Comparison of ENCODE assay signal across 19 mouse cellular contexts in genomic region chr3:83283882-83284281, GRCm38 (mm10).
DNase-seq lines count a peak whose midpoint lies in the region; ATAC-seq and TF ChIP-seq lines count a peak whose summit lies in the region.
"Had no signal": no experiment of that assay in that cellular context is flagged by ENCODE, and none has a peak within 500 bp of the region (broad histone marks: within the 10 kb centered on the region; RNA-seq: fewer than 3 reads in every experiment).

No protein-coding gene starts in this region.

- ATAC-seq in lung, embryonic 16.5 days (ENCODE audit: low read depth) = peak; percentile 54; the same call in 1 of the 2 replicates
- peak; percentile 53 for ATAC-seq in lung, postnatal 0 days
- ATAC-seq: activated CD4-positive, CD25-positive, alpha-beta regulatory T cell, adult 4 months; CD4-positive, CD25-positive, alpha-beta regulatory T cell, adult 4 months; Patski had no signal

- no peaks in the 10 kb centered on the region for H3K27me3 ChIP-seq in lung, embryonic 16.5 days (ENCODE audit: control insufficient read depth, insufficient read depth, low read depth, low read length)
- no peaks in the 10 kb centered on the region for H3K27me3 ChIP-seq in lung, postnatal 0 days (replicated peaks; ENCODE audit: insufficient read depth, low read length)
- H3K27me3 ChIP-seq: CH12.LX had no signal

- 42% methylated on average over 1 of the region's 1 CpGs for WGBS in lung, embryonic 16.5 days
- WGBS in lung, postnatal 0 days = 38% methylated on average over 1 of the region's 1 CpGs

- no peak overlapping the region for H3K4me3 ChIP-seq in lung, embryonic 16.5 days (ENCODE audit: low read length)
- H3K4me3 ChIP-seq in lung, postnatal 0 days (ENCODE audit: low read depth, low read length) = no peak overlapping the region

- H3K9ac ChIP-seq in lung, embryonic 16.5 days (ENCODE audit: low read length) = no peak overlapping the region
- no peak overlapping the region for H3K9ac ChIP-seq in lung, postnatal 0 days (replicated peaks; ENCODE audit: low read depth)

- H3K9me3 ChIP-seq in lung, embryonic 16.5 days (ENCODE audit: control insufficient read depth, low read length) = no peaks in the 10 kb centered on the region
- H3K9me3 ChIP-seq in lung, postnatal 0 days (ENCODE audit: low read length) = no peaks in the 10 kb centered on the region
- H3K9me3 ChIP-seq: G1E had no signal

- H3K36me3 ChIP-seq in lung, embryonic 16.5 days (ENCODE audit: control insufficient read depth, insufficient read depth, low read length) = no peaks in the 10 kb centered on the region
- H3K36me3 ChIP-seq in lung, postnatal 0 days (ENCODE audit: insufficient read depth, low read length) = no peaks in the 10 kb centered on the region
- H3K36me3 ChIP-seq: G1E had no signal

- H3K4me2 ChIP-seq in lung, embryonic 16.5 days (ENCODE audit: low read depth, low read length) = no peak overlapping the region
- H3K4me2 ChIP-seq in lung, postnatal 0 days (replicated peaks; ENCODE audit: low read depth, low read length) = no peak overlapping the region

- no peaks in the 10 kb centered on the region for H3K4me1 ChIP-seq in lung, embryonic 16.5 days (replicated peaks; ENCODE audit: control insufficient read depth, insufficient read depth, low read length)
- H3K4me1 ChIP-seq in lung, postnatal 0 days (ENCODE audit: insufficient read depth, low read depth, low read length) = no peaks in the 10 kb centered on the region

- DNase-seq in lung, adult 18-20 months = no peak
- DNase-seq in lung, postnatal 0 days (ENCODE audit: low spot score) = peak; percentile 61
- DNase-seq in lung, postnatal 36 days = no peak
- DNase-seq: adrenal gland, adult 2 months; adrenal gland, adult 8-10 months; adrenal gland, postnatal 10 days; adrenal gland, postnatal 14 days; adrenal gland, postnatal 25 days; adrenal gland, postnatal 36 days; B cell, adult 2 months; cerebellum, adult 11 months; cerebellum, adult 11-12 months; cerebellum, adult 18-20 months had no signal

- no peak overlapping the region for H3K27ac ChIP-seq in lung, embryonic 16.5 days (ENCODE audit: low read length)
- H3K27ac ChIP-seq in lung, postnatal 0 days (ENCODE audit: low read length) = no peak overlapping the region

- TF ChIP-seq EP300 in lung, postnatal 0 days (IDR thresholded peaks at IDR 0.05) = no peak

- no peak for TF ChIP-seq CTCF in lung, postnatal 0 days (IDR thresholded peaks at IDR 0.05)
